Mouse (Mus musculus) heart, adult 2 months (tissue): ENCODE data around the gene Ephx1.

Source experiments
- CTCF ChIP-seq: fragments of 200-600 bp; IDR thresholded peaks from 2 replicates; pipeline ENCODE4 v1.8.1; 2022; ENCODE audit warnings: antibody characterized with exemption, mild to moderate bottlenecking, moderate library complexity
- POLR2A ChIP-seq: fragments of 200-500 bp; IDR thresholded peaks from 2 replicates; pipeline ENCODE4 v1.6.1; 2011; ENCODE audit warnings: mild to moderate bottlenecking, low read depth, low read length, control low read depth; ENCODE audit not compliant: insufficient read depth

DNA sequence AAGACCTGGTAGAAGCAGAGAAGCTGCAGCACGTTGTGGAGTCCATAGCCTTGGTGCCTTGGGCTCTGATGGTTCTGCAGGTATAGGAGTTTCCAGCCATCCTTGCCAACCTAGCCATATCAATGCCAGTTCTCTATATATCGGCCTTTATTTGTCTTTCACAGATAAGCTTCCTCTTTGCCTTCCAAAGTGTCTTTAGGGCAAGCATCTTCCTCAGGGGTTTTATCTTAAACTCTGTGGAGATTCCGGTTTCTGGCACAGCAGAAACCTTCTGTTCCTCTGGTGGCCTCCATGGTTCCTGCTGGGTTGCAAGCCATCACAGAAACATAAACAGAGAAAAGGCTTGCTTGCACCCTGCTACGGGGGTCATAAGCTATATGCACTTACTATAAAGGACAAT is 32.2 kb upstream of the Ephx1 start:
- TF ChIP-seq CTCF = no peak
- TF ChIP-seq POLR2A = no peak
